Mouse (Mus musculus) liver, embryonic 14.5 days (tissue): ENCODE measurements around the gene Nprl3. TPM values are rescaled to one million over a fixed set of nuclear protein-coding genes. Genes with fewer than 3 reads are reported as not detected.

Source experiments
- ATAC-seq: fragments of 200-750 bp; cut with Nextera tagmentation; 2 replicates; pipeline ENCODE4 v1.8.0; 2017; ENCODE audit warnings: moderate number of reproducible peaks, mild to moderate bottlenecking, moderate library complexity; ENCODE audit not compliant: insufficient read depth
- DNase-seq, 3 experiments: peaks; one replicate each; pipeline ENCODE4 v3.0.0-alpha.2; 2012 to 2013; ENCODE audit warnings: low read depth in 3 of 3, low spot score in 3 of 3
- H3K27ac ChIP-seq: fragments of 300-500 bp; sonication (generic); 2 replicates; pipeline ENCODE4 v1.5.1; 2014; ENCODE audit warnings: moderate library complexity, mild to moderate bottlenecking, control low read depth, inconsistent platforms
- H3K27me3 ChIP-seq: fragments of 300-500 bp; sonication (generic); 2 replicates; pipeline ENCODE4 v1.6.1; 2014; ENCODE audit warnings: mild to moderate bottlenecking, low read length, moderate library complexity; ENCODE audit not compliant: control insufficient read depth, insufficient read depth
- H3K36me3 ChIP-seq: fragments of 300-500 bp; sonication (generic); replicated peaks from 2 replicates; pipeline ENCODE4 v1.6.1; 2014; ENCODE audit warnings: low read depth; ENCODE audit not compliant: control insufficient read depth, insufficient read depth
- H3K4me1 ChIP-seq, 2 experiments: fragments of 200-500 bp in 1 of 2; fragments of 300-500 bp in 1 of 2; sonication (generic) in 1 of 2; replicated peaks; 2 replicates each; pipeline ENCODE4 v1.6.1; 2012 to 2014; ENCODE audit warnings: antibody characterized with exemption in 1 of 2, inconsistent platforms in 1 of 2, low read length in 1 of 2; ENCODE audit not compliant: control insufficient read depth in 2 of 2, insufficient read depth in 2 of 2
- H3K4me2 ChIP-seq: fragments of 300-500 bp; sonication (generic); 2 replicates; pipeline ENCODE4 v1.6.1; 2014; ENCODE audit warnings: low read depth, mild to moderate bottlenecking, control low read depth, moderate library complexity
- H3K4me3 ChIP-seq, 2 experiments: fragments of 200-500 bp in 1 of 2; fragments of 300-500 bp in 1 of 2; sonication (generic) in 1 of 2; 2 replicates each; pipeline ENCODE4 v1.5.1; 2012 to 2014; ENCODE audit warnings: low read depth in 2 of 2, low read length in 2 of 2, mild to moderate bottlenecking in 2 of 2, control low read depth in 1 of 2, inconsistent platforms in 1 of 2, moderate library complexity in 1 of 2; ENCODE audit not compliant: insufficient read depth in 1 of 2
- H3K9ac ChIP-seq: fragments of 300-500 bp; sonication (generic); replicated peaks from 2 replicates; pipeline ENCODE4 v1.6.1; 2014; ENCODE audit warnings: mild to moderate bottlenecking, control low read depth, moderate library complexity
- H3K9me3 ChIP-seq: fragments of 300-500 bp; sonication (generic); 2 replicates; pipeline ENCODE4 v1.6.1; 2016; ENCODE audit warnings: low read length, mixed read lengths; ENCODE audit not compliant: control insufficient read depth
- CTCF ChIP-seq: IDR thresholded peaks from 2 replicates; pipeline ENCODE4 v1.5.1; 2016; ENCODE audit warnings: antibody characterized with exemption, low read depth, control low read depth
- EP300 ChIP-seq: IDR thresholded peaks from 2 replicates; pipeline ENCODE4 v1.6.1; 2016; ENCODE audit warnings: antibody characterized with exemption, low read depth
- WGBS: fragments of 180-500 bp; shearing (Covaris S2); extraction: QIAGEN DNeasy Blood & Tissue Kit; methylation state at CpG from one replicate; pipeline ENCODE4 v1.1.7; 2014; ENCODE audit not compliant: insufficient replicate concordance; 5-methylcytosine and 5-hydroxymethylcytosine counted together
- polyA plus RNA-seq, 2 experiments: library from polyadenylated mRNA; depleted of rRNA in 1 of 2; stranded (reverse) in 1 of 2; unstranded in 1 of 2; fragments of >200 nt; fragmentation: Nextera tagmentation in 1 of 2; extraction: Ambion mirVana in 1 of 2; gene quantifications; 2 replicates each; pipeline versions ENCODE4 v1.2.1 to v1.2.3; 2012 to 2014

Gene Nprl3
- polyA plus RNA-seq, 2 experiments: 16.8 to 36.8 TPM

DNA sequence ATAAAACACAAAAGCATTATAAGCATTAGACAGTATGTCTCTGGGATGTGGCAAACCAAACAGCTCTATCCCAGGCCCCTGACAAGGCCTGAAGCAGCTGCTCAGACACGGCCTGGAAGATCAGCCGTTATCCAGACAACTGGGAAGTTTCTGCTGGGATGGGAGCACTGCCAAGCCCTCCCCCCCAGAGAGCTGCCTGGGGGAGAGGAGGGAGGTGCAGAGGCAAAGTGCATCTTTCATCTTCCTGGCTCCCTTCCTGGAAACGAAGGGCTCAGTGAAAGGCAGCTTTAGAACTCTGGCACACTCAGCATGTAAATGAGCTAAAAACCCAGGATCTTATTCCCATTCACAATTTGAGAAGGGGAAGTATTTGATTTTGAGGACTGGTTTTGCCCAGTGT is 31.9 kb downstream of the Nprl3 start:
- no peak overlapping the region for H3K4me2 ChIP-seq
- WGBS: 80% methylated on average over 3 of the region's 3 CpGs
- no peak overlapping the region; the same call in 1 of the 2 replicates for H3K27ac ChIP-seq
- no peaks in the 10 kb centered on the region for H3K9me3 ChIP-seq
- H3K4me3 ChIP-seq: no peak overlapping the region
- DNase-seq (no peak), ATAC-seq (no peak)
- H3K9ac ChIP-seq: no peak overlapping the region
- H3K4me1 ChIP-seq: peaks cover 0 to 18% of the 10 kb centered on the region in 2 experiments; a peak in 3 of 4 replicates
- TF ChIP-seq EP300 (no peak), CTCF (no peak)
- no peaks in the 10 kb centered on the region for H3K27me3 ChIP-seq
- peaks cover 85% of the 10 kb centered on the region for H3K36me3 ChIP-seq

DNA sequence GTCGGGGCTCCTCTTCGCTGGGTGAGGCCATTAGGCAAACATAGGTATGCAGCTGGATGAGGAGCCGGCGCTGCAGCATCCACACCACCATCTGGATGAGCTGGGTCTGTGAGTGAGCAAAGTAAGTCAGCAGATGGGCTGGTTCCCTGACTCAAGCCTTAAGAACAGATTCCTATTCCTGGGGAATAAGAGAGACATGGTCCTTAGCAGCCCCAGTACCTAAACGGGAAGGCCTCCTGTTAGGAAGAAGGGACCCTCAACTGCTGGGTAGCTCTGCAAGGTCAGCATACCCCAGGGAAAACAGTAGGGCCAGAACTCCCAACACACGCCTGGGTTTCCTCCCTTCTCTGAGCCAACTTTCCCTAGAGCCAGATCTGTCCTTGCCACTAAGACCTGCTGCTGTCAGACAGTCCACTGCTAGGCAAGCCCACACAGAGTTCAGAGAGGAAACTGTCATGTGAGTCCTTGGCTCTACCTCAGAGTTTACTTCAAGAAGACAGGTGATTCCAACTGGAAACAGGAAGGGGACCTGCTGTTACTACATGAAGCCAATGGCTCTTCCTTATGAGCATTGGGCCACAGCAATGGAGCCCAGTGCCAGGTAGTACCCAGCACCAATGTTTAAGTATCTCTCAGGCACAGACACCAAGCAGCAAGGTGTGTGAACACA is 32.6 kb downstream of the Nprl3 start:
- TF ChIP-seq CTCF (no peak), EP300 (no peak)
- H3K36me3 ChIP-seq: peaks cover 86% of the 10 kb centered on the region

DNA sequence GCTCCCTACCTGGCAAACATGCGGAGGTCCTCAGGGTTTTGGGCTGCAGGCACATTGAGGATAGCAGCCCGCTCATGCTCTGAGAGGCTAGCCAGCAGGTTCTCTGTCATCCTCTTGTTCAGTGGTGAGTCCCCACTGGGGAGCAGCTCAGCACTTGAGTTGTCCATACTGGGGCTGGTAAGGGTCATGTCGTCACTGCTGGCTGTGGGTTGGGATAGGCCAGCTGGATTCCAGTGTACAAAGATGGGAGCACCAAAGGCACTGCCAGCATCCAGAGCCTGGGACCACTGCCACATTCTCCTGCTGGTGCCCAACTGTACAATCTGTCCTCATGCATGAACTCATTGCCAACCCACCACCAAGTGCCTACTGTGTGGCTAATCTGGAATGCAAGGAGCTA is 33.6 kb downstream of the Nprl3 start:
- ATAC-seq: no peak
- H3K4me1 ChIP-seq: peaks cover 0 to 17% of the 10 kb centered on the region in 2 experiments; a peak in 3 of 4 replicates
- TF ChIP-seq EP300: no peak
- no peak for TF ChIP-seq CTCF
- no peak overlapping the region for H3K27ac ChIP-seq
- peaks cover 78% of the 10 kb centered on the region for H3K36me3 ChIP-seq
- WGBS: 94% methylated on average over 3 of the region's 3 CpGs
- H3K27me3 ChIP-seq: no peaks in the 10 kb centered on the region
- H3K4me3 ChIP-seq: no peak overlapping the region
- H3K4me2 ChIP-seq: no peak overlapping the region
- DNase-seq: no peak
- no peak overlapping the region for H3K9ac ChIP-seq
- no peaks in the 10 kb centered on the region for H3K9me3 ChIP-seq

More for the DNA sequence above, 32.6 kb downstream of the Nprl3 start:
- no peak overlapping the region for H3K4me3 ChIP-seq
- WGBS: 93% methylated on average over 6 of the region's 6 CpGs
- H3K9ac ChIP-seq: no peak overlapping the region
- H3K9me3 ChIP-seq: no peaks in the 10 kb centered on the region
- DNase-seq (no peak), ATAC-seq (no peak)
- peak overlapping the region; percentile 25 for H3K27ac ChIP-seq
- no peak overlapping the region for H3K4me2 ChIP-seq
- peaks cover 0 to 17% of the 10 kb centered on the region in 2 experiments; a peak in 3 of 4 replicates for H3K4me1 ChIP-seq
- no peaks in the 10 kb centered on the region for H3K27me3 ChIP-seq

DNA sequence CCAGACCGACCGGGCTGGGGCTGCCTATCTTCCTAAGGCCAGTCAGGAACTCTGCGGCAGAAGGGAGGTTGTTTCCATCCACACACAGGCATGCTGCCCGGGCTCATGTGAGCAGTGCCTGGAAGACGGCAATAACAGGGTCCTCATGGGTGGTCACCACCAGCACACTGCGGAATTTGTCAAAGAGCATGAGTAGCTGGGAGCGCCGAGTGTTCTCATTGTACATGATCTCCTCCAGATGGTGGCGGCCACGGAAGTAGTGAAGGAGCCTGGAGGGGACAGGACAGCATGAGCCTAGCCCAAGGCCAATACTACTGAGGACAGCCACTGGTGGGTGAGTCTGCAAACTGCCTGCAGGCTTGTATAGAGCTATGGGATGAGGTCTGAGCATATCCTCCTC is 34.7 kb downstream of the Nprl3 start:
- Histone ChIP-seq H3K27me3 (no peaks in the 10 kb centered on the region), H3K4me1 (peaks cover 0 to 8% of the 10 kb centered on the region in 2 experiments; a peak in 2 of 4 replicates), H3K36me3 (peaks cover 70% of the 10 kb centered on the region), H3K4me3 (no peak overlapping the region), H3K4me2 (no peak overlapping the region), H3K27ac (no peak overlapping the region), H3K9ac (no peak overlapping the region), H3K9me3 (no peaks in the 10 kb centered on the region)
- TF ChIP-seq CTCF: no peak
- no peak for DNase-seq
- no peak for ATAC-seq
- WGBS: 91% methylated on average over 10 of the region's 10 CpGs

DNA sequence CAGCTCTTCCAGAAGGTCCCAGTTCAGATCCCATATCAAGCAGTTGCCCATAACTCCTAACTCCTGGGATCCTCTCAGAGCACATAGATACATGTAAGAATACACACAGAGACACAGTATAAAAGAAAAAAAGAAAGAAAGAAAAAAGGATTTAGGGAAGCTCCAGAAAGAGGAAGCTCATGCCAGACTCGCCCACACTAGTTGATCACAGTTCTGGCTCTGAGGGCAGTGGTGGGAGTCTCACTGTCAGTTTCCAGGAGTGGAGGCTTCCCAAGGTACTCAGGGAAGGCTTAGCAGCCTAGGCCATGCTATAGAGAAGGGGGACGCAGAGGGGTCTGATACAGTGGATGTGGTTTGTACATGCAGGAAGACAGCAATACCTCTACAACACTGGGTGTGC is 36.4 kb downstream of the Nprl3 start:
- Histone ChIP-seq H3K27ac (no peak overlapping the region), H3K9ac (no peak overlapping the region), H3K9me3 (no peaks in the 10 kb centered on the region), H3K36me3 (peaks cover 56% of the 10 kb centered on the region), H3K27me3 (no peaks in the 10 kb centered on the region), H3K4me1 (peaks cover 5 to 6% of the 10 kb centered on the region in 2 experiments), H3K4me2 (no peak overlapping the region), H3K4me3 (no peak overlapping the region)
- TF ChIP-seq EP300 (no peak), CTCF (no peak)
- DNase-seq (no peak), ATAC-seq (no peak)
- WGBS: 77% methylated on average over 2 of the region's 2 CpGs
